Mouse (Mus musculus) gastrocnemius, adult 2 months (tissue): ENCODE results near the gene Frat1. TPM values are rescaled to one million over a fixed set of nuclear protein-coding genes. Genes with fewer than 3 reads are reported as not detected.
A peak's percentile ranks its signal among the peaks of the same experiment; 100 is the strongest.

Experiments
- DNase-seq: peaks from one replicate; pipeline ENCODE4 v3.0.0; 2022
- H3K27ac ChIP-seq: fragments of 200-600 bp; 2 replicates; pipeline ENCODE4 v1.8.1; 2022; ENCODE audit warnings: mild to moderate bottlenecking
- H3K4me3 ChIP-seq: fragments of 200-600 bp; 2 replicates; pipeline ENCODE4 v1.8.1; 2022; ENCODE audit warnings: mild to moderate bottlenecking, moderate library complexity
- CTCF ChIP-seq: fragments of 200-600 bp; IDR thresholded peaks from 2 replicates; pipeline ENCODE4 v1.8.1; 2022; ENCODE audit warnings: antibody characterized with exemption, mild to moderate bottlenecking, moderate library complexity
- intact Hi-C: fragments of 180-260 bp; cut with DNase I; formaldehyde crosslinking; loops from one replicate; pipeline ENCODE4 v1.15.1; 2025
- long read RNA-seq, 2 experiments: library from polyadenylated mRNA; stranded (forward); transcript quantifications; one replicate each; pipeline ENCODE4 v2.0.0; 2021
- total RNA-seq, 2 experiments: library from RNA; stranded (reverse); gene quantifications; 2 replicates each; pipeline ENCODE4 v1.2.3; 2021

Gene Frat1
- total RNA-seq: 1 to 10 TPM; 6.3 to 6.8 TPM
- long read RNA-seq, experiment 1: 0 reads
- long read RNA-seq, experiment 2, partial matches to known transcripts: 0 of 2 reads
- long read RNA-seq, experiment 2, other reads (novel, unspliced or antisense): 0 of 2 reads

DNA sequence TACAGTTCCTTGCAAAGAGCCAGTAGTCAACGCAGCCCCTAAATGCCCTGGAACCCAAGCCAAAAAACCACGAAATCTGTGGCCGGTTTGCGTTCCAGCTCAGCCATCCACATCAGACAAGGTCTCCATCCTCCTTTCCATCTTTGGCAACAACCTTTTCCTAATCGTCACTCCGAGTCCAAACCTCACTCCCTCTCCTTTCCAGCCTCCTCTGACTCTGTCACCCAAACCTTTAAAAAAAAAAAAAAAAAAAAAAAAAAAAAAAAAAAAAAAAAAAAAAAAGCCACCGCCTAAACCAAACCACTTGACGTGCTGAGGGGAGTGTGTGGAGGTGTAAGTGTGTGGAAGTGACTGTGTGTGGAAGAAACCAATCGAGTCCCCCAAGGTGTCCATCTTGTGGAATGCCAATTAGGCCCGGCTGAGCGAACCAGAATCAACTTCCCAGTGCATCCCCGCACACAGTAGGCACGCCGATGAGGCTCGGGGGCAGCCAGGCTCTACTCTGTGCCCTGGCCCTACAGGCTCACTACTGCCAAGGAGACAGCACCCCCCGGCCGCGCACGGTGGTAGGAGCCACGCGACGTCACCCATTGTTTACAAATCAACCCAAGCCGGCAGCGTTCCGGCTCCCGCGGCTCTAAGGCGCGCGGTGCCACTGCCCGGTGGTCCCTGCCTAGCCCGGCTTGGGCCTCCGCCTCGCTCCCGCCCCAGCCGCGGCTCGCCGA, at the start of gene Frat1:
TSS of gene Frat1 (plus strand) at position 590 of the 725 bp plus-strand sequence.
- H3K27ac ChIP-seq: peak within 1 kb of the TSS; percentile 98
- peak; percentile 89 for DNase-seq
- TF ChIP-seq CTCF: no peak
- peak within 1 kb of the TSS; percentile 94 for H3K4me3 ChIP-seq
- intact Hi-C loops: no loop called here

DNA sequence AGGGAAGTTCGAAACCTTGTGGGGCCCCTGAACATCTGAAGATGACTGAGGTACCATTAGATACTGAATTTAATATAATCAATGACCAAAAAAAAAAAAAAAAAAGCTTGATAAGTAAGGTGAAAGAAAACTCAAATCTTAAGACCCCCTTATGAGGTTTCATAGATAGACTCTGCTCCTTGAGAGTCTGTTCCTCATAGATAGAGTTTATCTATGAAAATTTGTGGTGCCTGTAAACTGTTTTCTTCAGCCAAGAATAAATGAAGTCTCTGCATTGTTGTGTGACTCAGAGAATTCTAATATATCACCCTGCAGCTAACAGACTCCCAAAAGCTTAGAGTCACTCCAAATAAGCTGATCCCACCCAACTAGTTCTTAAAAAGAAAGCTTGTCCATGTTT, 42.9 kb upstream of the Frat1 start:
- intact Hi-C loops: no loop called here
- Histone ChIP-seq H3K27ac (no peak overlapping the region), H3K4me3 (no peak overlapping the region)
- no peak for TF ChIP-seq CTCF
- no peak for DNase-seq

- DNase-seq: no peak
- no peak overlapping the region for H3K4me3 ChIP-seq
- no peak overlapping the region for H3K27ac ChIP-seq
- no peak for TF ChIP-seq CTCF
- intact Hi-C loops: no loop called here
These were observed 40.4 kb upstream of the Frat1 start for GRCm38 (mm10) chr19:41789110-41789961.

GRCm38 (mm10) chr19:41791384-41791783, 38.4 kb upstream of the Frat1 start:
- no peak for DNase-seq
- peak; percentile 59 for TF ChIP-seq CTCF
- H3K4me3 ChIP-seq: no peak overlapping the region
- intact Hi-C loops: no loop called here
- H3K27ac ChIP-seq: no peak overlapping the region

DNA sequence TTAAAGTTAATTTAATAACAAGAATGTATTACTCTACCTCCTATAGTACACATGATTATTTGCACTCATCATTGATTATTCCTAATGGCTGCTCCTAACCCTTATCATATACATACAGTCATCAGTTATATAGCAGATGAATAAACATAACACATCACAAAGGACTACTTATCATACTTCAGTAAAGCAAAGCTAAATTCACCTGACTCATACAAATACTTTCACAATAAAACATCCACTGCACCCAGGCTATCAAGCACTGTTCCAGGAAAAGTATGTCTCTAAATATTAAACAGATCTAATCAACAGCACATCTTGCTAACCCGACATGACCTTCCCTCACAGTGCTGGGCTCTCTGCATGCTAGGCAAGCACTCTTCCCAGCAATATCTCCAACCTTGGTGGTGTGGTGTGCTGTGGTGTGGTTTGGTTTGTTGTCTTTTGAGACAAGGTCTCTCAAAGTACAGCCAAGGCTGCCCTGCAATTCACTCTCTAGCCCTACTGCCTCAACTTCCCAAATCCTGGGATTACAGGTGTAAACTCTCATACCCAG, 36.8 kb upstream of the Frat1 start:
- no peak overlapping the region for H3K4me3 ChIP-seq
- intact Hi-C loops: no loop called here
- DNase-seq: no peak
- TF ChIP-seq CTCF: no peak
- no peak overlapping the region for H3K27ac ChIP-seq

- no peak for DNase-seq
- H3K4me3 ChIP-seq: no peak overlapping the region
- TF ChIP-seq CTCF: no peak
- intact Hi-C loops: no loop called here
- peak overlapping the region; percentile 20; the same call in 1 of the 2 replicates for H3K27ac ChIP-seq
These were observed 35.8 kb upstream of the Frat1 start for GRCm38 (mm10) chr19:41794017-41794416.

DNA sequence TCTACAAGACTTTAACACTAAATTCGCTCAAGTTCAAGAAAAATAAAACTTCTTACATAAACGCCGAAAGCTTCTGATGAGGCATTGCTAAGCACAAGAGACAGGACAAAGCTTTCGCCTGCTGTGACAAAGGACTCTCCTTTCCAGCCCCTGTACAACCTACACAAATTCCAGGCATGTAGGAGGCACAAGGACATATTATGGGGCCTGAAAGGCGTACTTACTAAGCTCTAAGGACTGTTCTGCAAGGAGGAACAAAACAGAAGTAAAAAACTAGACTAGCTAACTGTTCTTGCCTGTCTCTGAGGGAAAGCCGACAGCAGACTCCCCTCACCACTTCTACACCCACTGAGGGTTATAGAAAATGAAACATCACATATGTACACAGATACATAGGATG, 34.9 kb upstream of the Frat1 start:
- intact Hi-C loops: no loop called here
- TF ChIP-seq CTCF: no peak

DNA sequence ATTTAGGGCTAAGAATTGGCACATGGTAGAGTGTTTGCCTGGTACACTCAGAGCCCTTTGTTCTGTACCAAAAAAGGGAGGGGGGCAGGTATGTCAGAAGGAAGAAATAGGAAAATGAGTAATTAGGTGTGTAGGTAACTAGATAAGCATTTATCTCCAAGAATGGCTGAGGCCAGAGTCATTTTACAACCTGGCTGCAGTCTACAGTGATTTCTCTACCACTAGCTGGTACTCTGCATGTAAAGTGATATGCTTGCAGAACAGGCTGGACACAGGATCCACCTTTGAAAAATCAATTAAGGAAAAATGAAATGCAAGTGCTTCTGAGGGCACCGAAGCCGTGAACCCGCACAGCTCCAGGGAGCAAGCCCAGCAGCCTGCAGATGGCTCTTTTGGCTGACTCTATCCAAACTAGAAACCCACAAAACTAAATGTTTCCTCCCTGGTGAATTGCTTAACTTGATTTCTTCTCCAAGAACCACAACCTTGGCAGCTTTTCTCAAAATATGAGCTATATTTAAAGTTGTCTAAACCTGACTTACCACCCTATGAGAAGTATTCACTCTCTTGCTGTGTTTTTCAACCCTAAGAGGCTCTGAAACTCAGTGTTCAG, 33.5 kb upstream of the Frat1 start:
- H3K4me3 ChIP-seq: peak overlapping the region; percentile 48
- peak overlapping the region; percentile 76 for H3K27ac ChIP-seq
- TF ChIP-seq CTCF: no peak
- intact Hi-C loops: no loop called here
- DNase-seq: no peak

More for the DNA sequence above, 34.9 kb upstream of the Frat1 start:
- no peak for DNase-seq
- peak overlapping the region; percentile 46; the same call in 1 of the 2 replicates for H3K27ac ChIP-seq
- no peak overlapping the region for H3K4me3 ChIP-seq

GRCm38 (mm10) chr19:41796789-41797327, 32.9 kb upstream of the Frat1 start:
- no peak for DNase-seq
- TF ChIP-seq CTCF: no peak
- intact Hi-C loops: no loop called here

GRCm38 (mm10) chr19:41797536-41797935, 32.2 kb upstream of the Frat1 start:
- no peak for TF ChIP-seq CTCF
- intact Hi-C loops: no loop called here
- peak overlapping the region; percentile 76; the same call in 1 of the 2 replicates for H3K27ac ChIP-seq
- no peak for DNase-seq
- H3K4me3 ChIP-seq: no peak overlapping the region

More at GRCm38 (mm10) chr19:41796789-41797327, 32.9 kb upstream of the Frat1 start:
- Histone ChIP-seq H3K27ac (peak overlapping the region; percentile 76), H3K4me3 (peak overlapping the region; percentile 48)

DNA sequence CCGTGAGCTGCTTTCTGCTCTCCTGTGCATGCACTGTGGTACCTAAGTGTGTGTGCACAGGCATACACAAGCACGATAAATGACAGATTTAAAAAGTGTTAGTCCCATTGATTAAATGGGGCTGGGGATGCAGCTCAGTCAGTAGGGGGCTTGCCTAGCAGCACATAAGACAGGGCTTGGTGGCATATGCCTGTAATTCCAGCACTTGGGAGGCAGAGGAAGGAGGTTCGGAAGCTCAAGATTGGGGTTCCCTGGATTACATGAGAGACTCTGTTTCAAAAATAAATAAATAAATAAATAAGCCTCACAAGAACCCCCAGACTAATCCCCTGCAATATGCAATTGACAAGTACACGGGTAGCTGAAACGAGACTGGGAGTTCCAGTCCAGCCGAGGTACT, 29.3 kb upstream of the Frat1 start:
- no peak for DNase-seq
- peak overlapping the region; percentile 92 for H3K4me3 ChIP-seq
- TF ChIP-seq CTCF: no peak
- H3K27ac ChIP-seq: peak overlapping the region; percentile 86
- intact Hi-C loops: loop anchor here (5.0 kb wide), 1 partner anchor 47 kb away; the partner anchor contains the start of gene Frat2
